Mouse (Mus musculus) c-Kit-negative CD71-positive TER-119-positive erythroid progenitor cells, embryonic 14.5 days (primary cell): Measurements from ENCODE around the gene Abhd11.

Experiments used
- DNase-seq: peaks from one replicate; pipeline ENCODE4 v3.0.0-alpha.2; 2013; ENCODE audit warnings: low read depth, low spot score

The Abhd11 gene

GRCm38 (mm10) chr5:134986298-134987268, 22.4 kb upstream of the Abhd11 start:
- DNase-seq, result no peak

- DNase-seq, result no peak
Measured at GRCm38 (mm10) chr5:134989166-134989565, 19.8 kb upstream of the Abhd11 start.

GRCm38 (mm10) chr5:134989741-134990140, 19.2 kb upstream of the Abhd11 start:
- DNase-seq, result no peak

GRCm38 (mm10) chr5:134992566-134992965, 16.4 kb upstream of the Abhd11 start:
- DNase-seq, result no peak

GRCm38 (mm10) chr5:134998359-134998758, 10.6 kb upstream of the Abhd11 start:
- DNase-seq, result no peak

- no peak for DNase-seq
Measured at GRCm38 (mm10) chr5:134999797-135000196, 9.2 kb upstream of the Abhd11 start.

GRCm38 (mm10) chr5:135000751-135001150, 8.2 kb upstream of the Abhd11 start:
- DNase-seq, result no peak

GRCm38 (mm10) chr5:135001309-135001708, 7.6 kb upstream of the Abhd11 start:
- DNase-seq, result no peak

GRCm38 (mm10) chr5:135002151-135002550, 6.8 kb upstream of the Abhd11 start:
- DNase-seq, result no peak

GRCm38 (mm10) chr5:135007802-135008571, 965 bp upstream of the Abhd11 start:
- DNase-seq, result no peak

- DNase-seq, result peak; percentile 78
Measured at GRCm38 (mm10) chr5:135009590-135010319, 803 bp downstream of the Abhd11 start.

GRCm38 (mm10) chr5:135010320-135010709, 1.4 kb downstream of the Abhd11 start:
- DNase-seq, result no peak

- DNase-seq, result no peak
Measured at GRCm38 (mm10) chr5:135010841-135011743, 2.1 kb downstream of the Abhd11 start.

- no peak for DNase-seq
Measured at GRCm38 (mm10) chr5:135011809-135012613, 3.1 kb downstream of the Abhd11 start.

GRCm38 (mm10) chr5:135012671-135013441, 3.9 kb downstream of the Abhd11 start:
- peak; percentile 71 for DNase-seq

- peak; percentile 60 for DNase-seq
Measured at GRCm38 (mm10) chr5:135015497-135015896, 6.5 kb downstream of the Abhd11 start.

GRCm38 (mm10) chr5:135016224-135016759, 7.3 kb downstream of the Abhd11 start:
- DNase-seq, result no peak

- no peak for DNase-seq
Measured at GRCm38 (mm10) chr5:135021814-135022213, 12.9 kb downstream of the Abhd11 start.
